Mouse (Mus musculus) thymus, postnatal 0 days (tissue): ENCODE measurements around the gene Kdm5a. TPM values are rescaled to one million over a fixed set of nuclear protein-coding genes. Genes with fewer than 3 reads are reported as not detected.
A peak's percentile ranks its signal among the peaks of the same experiment; 100 is the strongest.

Experiments
- DNase-seq: peaks from one replicate; pipeline ENCODE4 v3.0.0-alpha.2; 2015; ENCODE audit warnings: low spot score
- polyA plus RNA-seq: library from polyadenylated mRNA; unstranded; fragments of >200 nt; fragmentation: Nextera tagmentation; extraction: Ambion mirVana; gene quantifications from 2 replicates; pipeline ENCODE4 v1.2.1, GENCODE M21; 2015

The Kdm5a gene
- 61.2 and 78.3 TPM in 2 replicates for polyA plus RNA-seq

DNA sequence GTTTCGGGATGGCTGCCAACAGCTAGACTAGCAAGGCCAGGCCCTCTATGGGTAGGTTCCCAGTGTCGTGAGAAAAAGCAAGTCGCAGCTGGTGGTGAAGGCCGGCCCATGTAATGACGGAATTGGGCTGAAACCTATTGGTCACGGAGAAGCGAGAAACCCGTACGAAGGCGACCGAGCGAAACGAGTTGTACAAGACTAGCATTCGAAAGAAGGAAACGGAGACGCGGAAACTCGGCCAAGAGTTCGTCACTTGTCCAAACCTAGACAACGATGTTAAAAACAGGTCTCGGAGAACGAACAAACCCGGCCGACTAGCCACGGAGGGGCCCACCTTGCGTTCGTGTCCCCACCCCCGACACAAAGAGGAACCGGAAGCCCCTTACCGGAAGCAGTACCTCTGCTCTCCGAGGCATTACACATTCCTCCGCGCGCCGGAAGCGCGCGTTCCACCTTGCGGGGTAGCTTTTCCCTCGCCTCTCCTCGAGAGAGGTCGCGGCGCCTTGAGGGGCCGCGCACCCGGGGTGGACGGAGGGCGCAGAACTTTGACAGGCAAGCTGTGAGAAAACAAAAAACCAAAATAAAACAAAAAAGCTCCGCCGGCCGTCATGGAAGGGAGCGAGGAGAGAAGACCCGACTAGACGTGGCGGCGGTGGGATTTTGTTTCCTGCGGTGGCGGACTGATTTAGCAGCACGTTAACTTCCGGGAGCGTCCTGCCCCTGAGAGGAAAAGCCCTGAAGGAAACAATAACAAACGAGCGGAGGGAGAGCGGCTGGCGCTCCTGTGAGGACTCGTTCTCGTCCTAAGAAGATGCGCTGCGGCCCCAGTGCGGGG is at the start of gene Kdm5a, which contains the start of gene Ccdc77:
Gene Kdm5a (plus strand): TSS at position 437 of the 835 bp plus-strand sequence.
Gene Ccdc77 (minus strand): TSS at position 687 of the 835 bp plus-strand sequence.
- peak; percentile 97 for DNase-seq

DNA sequence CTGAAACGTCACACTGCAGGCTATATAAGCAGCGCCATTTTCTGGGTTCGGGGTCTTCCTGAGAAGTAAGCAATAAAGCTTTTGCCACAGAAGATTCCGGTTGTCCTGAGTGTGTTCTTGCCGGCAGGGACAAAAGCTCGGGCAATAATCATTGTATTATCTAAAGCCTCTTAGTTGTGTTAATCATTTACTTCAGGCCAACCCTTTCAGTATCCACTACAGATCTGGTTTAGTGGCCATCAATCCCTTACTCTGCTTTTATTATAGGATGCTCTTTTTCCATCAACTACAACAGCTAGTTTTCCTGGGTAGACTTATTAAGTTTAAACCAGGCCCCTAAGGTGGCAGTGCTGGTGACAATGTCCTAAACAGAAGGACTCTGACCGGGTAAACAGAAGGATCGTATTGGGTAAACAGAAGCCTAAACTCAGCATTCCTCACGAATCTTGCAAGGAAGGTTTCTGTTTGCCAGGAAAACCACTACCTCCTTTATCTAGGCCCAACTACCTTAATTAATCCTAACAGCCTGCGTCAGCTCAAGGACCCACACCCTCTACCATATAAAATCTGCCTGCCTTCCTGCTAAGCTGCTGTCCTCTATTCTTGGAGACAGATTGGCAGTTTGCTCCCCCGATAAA is 45.5 kb upstream of the Kdm5a start:
- DNase-seq: no peak

DNA sequence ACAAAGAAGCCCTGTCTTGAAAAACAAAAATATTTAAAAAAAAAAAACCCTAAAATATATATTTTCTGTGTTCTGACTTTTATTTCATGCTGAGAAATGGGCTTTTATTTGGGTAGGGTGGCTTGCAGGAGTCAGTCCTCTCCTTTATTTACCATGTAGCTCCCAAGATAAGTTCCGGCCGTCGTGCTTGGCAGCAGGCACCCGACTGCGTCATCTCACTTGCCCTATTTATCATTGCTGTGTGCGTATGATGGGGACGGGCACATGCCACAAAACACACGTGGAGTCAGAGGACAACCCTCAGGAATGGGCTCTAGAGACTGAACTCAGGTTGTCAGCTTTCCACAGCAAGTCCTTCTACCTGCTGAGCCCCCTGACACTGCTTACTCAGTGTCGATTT is 44.8 kb upstream of the Kdm5a start:
- DNase-seq: no peak

DNA sequence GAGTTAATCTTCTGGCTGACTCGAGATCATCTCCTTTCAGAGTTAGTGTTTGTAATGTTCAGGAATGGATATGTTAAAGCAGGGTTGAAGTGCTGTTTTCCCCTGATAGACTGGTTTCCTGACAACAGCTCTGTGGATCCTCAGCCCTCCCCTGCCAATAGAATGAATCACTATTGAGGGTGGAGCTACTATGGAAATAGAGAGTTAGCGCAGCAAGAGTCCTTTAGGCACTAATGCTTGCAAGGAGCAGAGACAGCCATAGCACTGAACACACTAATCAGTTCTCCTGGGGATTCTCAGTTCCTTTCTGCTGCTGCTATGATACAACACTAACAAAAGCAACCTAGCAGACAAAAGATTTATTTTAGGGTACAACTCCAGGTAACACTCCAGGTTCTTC is 43.6 kb upstream of the Kdm5a start:
- DNase-seq: no peak

DNA sequence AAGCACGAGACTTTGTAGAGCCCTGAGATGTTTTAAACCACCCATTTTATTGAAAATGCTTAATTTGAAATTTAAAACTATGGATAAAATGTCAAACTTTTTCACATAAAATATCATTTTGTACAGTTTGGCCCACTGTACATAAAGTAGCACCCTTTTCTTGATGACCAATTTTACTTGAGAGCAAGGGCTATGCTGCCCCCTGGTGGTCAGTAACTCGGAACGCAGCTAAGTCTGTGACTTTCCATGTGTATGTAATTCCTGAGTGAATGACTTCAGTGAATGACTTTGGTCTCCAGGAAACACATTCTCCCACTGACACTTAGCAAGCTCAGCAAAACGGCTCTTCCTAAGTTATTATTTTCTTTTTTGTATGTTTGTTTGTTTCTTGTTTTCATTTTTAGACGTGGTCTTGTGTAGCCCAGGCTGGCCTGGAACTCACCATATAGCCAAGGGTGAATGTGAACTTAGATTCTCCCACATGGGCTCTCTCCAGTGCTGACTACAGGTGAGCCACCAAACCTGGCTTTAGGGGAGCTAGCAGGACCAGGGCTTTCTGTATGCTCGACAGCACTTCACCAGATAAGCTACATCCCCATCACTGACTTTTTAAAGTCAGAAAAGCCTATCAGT is 39.5 kb upstream of the Kdm5a start:
- DNase-seq: peak; percentile 77

DNA sequence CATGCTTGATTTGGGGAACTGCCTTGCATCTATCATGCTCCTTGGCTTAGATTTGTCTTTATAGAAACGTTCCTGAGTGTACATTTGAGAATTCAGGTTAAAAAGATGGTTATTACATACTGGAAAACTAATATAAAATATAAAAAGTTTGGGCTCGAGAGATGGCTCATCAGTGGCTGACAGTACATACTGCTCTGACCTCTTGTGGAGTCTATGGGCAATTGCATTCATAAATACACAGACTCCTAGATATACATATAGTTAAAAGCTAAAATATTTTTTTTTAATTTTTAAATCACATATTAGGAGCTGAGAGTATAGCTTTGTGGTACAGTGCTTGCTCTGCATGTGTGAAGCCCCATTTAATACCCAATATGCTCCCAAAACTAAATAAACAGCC is 31.6 kb upstream of the Kdm5a start:
- DNase-seq: no peak

DNA sequence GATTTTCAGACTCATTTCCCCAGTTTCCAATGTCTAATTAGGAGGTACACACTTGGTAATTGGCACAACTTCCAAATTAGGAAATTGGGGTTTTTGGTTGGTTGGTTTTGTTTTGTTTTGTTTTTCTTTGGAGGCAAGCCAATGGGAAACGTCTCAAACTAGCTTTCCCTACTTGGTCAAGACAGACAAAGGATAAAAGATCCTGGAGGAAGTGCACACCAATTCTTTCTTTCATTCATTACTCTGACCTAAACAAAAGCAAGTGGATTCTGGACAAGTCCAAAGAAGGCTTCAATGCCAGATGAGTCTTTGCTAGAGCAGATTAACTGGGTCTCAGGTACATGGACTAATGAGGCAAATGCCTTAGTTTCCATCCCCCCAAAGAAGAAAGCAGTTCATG is 19.9 kb upstream of the Kdm5a start:
- DNase-seq: no peak

DNA sequence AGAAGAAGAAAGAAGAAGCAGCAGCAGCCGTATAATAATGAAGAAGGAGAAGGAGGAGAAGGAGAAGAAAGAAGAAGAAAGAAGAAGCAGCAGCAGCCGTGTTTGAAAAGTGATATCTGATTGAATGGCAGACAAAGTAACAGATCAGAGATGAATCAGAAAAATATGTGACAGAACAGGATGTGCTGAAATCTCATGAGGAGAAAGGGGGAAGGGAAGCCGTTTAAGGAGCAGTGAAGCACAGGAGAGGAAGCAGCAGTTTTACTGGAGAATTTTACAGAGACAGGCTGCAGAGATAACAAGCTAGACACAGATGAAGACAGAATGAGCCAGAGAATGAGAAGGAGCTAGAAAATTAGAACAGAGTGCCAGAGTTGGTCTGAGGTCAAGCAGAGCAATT is 14.9 kb upstream of the Kdm5a start:
- no peak for DNase-seq

DNA sequence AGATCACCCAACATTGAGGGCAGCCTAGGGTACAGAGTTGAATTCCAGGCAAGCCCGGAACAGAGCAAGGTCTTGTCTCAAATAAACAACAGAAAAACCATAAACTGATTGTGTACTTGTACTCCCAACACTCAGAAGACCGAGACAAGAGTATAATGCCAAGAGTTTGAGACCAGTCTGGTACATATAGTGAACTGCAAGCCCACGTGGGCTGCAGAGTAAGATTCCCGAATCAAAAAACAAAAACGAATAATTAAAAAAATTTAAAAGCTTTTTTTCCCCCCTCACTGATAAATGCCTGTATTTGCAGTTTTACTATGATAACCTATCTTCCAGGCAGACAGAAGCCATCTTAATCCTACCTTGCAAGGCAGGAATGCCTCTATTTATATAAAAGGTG is 7.4 kb upstream of the Kdm5a start:
- DNase-seq: no peak

DNA sequence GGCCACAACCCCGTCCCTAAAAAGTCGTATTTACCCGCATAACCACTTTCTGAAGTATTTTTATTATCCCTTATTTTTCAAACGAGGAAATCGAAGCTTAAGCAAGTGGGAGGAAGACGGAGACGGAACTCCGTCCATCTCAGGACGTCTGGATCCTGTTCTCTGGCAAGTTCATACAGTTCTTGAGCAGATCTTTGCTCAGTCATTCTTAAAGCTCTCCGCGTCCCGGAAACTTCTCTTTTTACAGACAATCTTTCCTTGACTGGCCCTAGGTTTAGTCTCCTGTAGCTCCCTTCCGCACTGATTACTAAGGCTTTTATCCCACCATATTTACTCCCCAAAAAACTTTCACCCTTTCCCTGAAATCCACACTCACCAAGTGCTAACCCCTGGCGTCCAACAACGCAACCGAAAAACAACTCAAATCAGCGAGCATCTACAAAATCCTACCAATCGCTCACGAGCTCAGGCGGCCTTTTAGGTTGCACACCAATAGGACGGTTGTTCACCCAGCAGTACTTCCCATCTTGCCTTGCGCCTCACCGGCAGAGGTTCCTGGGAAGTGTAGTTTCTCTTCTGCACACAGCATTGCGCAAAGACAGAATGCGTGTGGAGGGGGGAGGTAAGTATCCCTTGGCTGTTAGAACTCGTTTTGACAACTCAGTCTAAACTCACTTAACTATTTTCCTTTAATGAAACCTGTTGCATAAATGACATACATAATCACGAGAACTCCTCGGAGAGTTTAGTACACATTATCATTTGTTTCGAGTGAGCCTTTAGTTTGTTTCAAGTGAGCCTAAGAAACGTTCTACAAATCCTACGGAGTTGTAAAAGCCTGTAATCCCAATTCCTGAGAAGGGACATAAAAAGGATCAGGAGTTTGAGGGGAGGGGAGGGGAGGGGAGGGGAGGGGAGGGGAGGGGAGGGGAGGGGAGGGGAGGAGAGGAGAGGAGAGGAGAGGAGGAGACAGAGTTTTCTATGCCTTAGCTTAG is 6.7 kb upstream of the Kdm5a start:
- peak; percentile 92 for DNase-seq

DNA sequence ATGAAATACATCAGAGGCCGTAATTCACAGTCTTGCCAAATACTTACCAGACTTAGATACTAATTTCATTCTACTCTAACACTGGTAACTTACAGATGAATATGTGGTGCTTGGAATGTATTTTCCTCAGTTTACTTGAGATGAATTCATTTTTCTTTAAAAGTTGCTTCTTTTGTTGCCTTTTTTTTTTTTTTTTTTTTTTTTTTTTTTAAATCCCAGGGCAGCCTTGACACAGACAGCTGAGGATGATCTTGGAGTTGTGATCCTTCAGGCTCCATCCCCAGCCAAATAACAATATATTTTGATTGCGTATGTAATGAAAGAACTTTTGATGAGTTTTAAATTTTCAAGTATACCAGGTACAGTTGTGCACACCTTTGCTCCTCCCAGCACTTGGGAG is 1.8 kb upstream of the Kdm5a start:
- no peak for DNase-seq

DNA sequence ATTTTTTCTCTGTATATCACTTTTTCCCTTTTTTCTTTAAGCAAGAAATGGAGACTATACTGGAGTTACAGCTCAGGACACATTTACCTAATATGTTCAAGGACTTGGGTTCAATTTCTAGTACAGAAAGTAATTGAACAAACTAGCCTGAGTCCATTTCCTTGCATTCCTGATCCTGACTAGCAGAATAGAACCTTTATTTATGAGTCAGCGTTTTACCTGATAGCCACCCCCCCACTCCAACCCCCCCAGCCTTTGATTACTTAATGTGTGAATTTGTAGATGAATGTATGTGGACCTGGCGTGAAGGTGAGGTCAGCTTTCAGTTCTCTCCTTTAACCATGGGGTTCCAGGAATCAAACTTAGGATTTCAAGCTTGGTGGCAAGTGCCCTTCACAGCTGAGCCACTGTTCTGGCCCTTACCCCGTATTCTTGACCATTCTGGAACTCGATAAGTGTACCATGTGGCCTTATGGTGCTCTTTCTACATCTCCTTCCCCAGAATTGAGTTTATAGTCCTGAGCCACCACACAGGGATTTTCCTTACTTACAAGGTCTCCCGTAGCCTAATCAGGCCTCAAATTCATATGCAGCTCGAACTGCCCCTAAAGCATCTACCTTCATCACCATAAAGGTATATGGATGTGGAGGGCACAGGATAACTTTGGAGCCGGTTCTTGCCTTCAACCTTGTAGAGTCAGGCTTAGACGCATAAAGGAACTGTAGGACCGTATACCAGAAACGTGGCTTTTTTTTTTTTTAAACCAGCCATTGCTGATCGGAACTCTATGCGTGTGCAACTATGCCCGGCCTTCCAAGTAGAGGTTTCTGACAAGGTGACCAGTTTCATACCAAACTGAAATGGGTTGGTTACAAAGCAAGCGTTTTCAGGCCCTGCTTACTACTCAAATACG is 893 bp upstream of the Kdm5a start:
- peak; percentile 4 for DNase-seq

DNA sequence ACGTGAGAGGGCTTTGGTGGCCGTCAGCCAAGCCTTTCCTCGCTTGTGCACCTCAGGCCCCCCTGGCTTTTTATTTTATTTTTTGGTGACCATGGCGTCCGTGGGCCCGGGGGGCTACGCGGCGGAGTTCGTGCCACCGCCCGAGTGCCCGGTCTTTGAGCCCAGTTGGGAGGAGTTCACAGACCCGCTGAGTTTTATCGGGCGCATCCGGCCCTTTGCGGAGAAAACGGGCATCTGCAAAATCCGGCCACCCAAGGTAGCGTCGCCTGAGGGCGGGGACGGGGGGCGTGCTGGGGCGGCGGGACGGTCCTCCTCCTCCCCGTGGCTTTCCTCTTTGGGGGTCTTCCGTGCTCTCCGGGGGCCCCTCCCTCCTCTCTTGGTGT is 590 bp downstream of the Kdm5a start:
- peak; percentile 34 for DNase-seq

DNA sequence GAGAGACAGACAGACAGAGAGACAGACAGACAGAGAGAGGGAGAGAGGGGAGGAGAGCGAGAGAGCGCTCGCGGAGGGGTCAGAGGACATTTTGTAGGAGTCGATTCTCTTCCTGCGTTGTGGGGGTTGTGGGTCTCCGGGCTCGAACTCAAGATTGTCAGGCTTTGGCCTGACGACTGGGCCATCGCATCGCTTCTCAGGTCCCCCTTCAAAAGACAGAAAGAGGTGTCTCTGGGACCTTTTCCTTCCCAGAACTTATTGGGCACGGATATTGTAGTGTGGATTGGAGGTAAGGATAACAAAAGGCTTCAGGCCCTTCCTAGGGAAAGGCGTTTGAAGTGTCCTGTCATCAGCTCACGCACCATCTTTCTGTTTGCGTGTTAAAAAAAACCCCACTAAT is 1.1 kb downstream of the Kdm5a start:
- DNase-seq: peak; percentile 32

DNA sequence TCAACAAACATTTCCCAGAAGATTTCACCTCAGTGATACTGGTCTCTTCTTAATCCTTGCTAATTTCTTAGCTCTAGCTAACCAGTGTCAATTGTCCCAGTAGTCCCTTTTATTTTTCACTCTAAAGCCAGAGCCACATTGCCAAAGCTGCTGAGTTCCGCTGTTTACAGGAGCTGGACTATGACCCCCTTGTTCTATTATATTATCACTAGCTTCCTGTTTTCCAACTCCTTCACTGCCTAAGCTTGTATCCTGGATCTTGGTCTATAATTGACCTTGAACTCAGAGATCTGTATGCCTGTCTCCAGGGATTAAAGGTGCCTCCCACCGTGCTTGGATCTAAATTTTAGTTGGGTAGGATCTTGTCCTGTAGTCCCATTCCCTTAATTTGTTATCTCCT is 12.8 kb downstream of the Kdm5a start:
- no peak for DNase-seq

DNA sequence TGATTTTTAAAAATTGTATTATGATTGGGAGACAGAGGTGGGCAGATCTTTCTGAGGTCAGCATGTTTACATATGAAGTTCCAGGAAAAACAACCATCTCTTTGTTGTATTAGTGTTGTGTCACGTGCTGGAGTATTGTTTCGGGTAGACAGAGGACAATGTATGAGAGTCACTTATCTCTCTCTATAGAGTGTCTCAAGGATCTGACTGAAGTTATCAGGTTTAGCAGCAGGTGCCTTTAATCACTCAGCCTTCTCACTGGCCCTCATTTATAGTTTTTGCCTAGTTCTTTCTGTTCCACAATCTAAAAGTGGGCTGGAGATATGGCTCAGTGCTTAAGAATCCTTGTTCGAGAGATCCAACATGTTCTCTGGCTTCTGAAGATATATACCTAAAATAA is 26.1 kb downstream of the Kdm5a start:
- DNase-seq: no peak

DNA sequence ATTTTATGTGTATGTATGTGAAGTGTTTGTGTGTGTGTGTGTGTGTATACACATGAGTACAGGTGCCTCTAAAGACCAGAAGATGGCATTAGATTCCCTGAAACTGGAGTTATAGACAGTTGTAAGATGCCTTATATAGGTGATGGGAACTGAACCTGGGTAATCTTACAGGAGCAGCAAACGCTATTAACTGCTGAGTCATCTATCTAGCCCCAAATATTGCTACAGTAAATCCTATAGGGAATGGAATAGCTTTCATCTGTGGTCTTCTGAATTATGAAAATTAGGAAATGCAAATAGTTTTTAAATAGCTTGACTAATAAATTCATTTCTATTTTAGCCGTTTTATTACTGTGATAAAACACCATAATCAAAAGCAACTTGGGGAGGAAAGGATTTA is 28.9 kb downstream of the Kdm5a start:
- no peak for DNase-seq

DNA sequence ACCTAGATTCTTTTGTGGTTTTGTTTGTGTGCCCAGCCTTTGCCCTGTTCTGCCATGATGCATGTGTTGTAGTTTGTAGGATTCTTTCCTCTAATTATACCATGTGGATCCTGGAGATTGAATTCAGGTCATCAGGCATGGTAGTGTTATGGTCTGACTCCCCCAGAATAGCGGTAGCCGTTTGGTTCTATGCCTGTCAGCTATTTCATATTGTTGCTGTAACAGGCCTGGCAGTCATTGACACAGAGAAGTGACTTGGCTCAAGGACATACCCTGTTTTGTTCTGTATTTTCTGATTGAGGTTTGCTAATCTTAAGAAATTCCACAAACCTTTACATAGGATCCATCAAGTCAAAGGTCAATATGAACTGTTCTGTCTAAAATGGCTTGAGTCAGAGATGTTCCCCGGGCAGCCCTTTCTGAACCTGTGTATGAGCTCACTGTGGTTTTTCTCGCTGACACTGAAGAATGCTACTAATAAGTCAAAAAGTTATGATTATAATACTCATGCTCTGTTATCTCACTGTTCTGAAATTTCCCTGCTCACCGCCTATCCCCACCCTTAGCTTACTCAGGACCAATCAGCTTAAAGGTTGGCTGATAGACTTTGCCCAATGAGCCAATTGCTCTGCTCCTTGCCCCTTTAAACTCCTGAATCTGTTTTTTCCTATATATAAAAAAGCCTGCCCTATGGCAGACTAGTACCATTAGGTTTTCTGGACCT is 31.9 kb downstream of the Kdm5a start:
- DNase-seq: no peak

DNA sequence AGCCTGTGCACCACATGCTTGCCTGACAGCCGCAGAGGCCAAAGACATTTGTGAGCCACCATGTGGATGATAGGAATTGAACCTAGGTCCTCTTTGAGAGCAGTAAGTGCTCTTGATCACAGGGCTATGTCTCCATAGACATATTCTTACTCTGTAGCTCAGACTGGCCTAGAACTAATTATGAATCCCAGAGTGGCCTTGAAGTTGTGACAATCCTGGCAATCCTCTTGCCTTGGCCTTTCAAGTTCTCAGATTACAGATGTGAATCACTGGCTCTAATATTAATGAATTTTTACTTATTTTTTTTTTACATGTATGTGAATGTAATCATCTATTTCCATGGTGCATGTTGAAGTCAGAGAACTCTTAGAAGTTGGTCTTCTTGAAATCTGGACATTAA is 40.0 kb downstream of the Kdm5a start:
- DNase-seq: no peak
